Mouse (Mus musculus) kidney, embryonic 16.5 days (tissue): ENCODE data around the gene Akr1c18. TPM values are rescaled to one million over a fixed set of nuclear protein-coding genes. Genes with fewer than 3 reads are reported as not detected.
A peak's percentile ranks its signal among the peaks of the same experiment; 100 is the strongest.
"Not testable (repeated sequence)": the region's sequence is repeated elsewhere in the genome, so short reads cannot be mapped to it uniquely, and the experiment has no call there.

ENCODE experiments used
- ATAC-seq: fragments of 200-750 bp; cut with Nextera tagmentation; 2 replicates; pipeline ENCODE4 v1.8.0; 2017; ENCODE audit warnings: moderate TSS enrichment; ENCODE audit not compliant: low FRiP score, low TSS enrichment
- H3K27ac ChIP-seq: fragments of 300-500 bp; sonication (generic); 2 replicates; pipeline ENCODE4 v1.5.1; 2014; ENCODE audit warnings: low read length
- H3K27me3 ChIP-seq: fragments of 300-500 bp; sonication (generic); 2 replicates; pipeline ENCODE4 v1.6.1; 2014; ENCODE audit warnings: low read length, control low read depth, mixed read lengths; ENCODE audit not compliant: insufficient read depth
- H3K36me3 ChIP-seq: fragments of 300-500 bp; sonication (generic); 2 replicates; pipeline ENCODE4 v1.6.1; 2014; ENCODE audit warnings: low read length, control low read depth, mixed read lengths; ENCODE audit not compliant: insufficient read depth
- H3K4me1 ChIP-seq: fragments of 300-500 bp; sonication (generic); 2 replicates; pipeline ENCODE4 v1.6.1; 2014; ENCODE audit warnings: low read length, control low read depth, mixed read lengths; ENCODE audit not compliant: insufficient read depth
- H3K4me2 ChIP-seq: fragments of 300-500 bp; sonication (generic); replicated peaks from 2 replicates; pipeline ENCODE4 v1.6.1; 2014; ENCODE audit warnings: low read depth, low read length
- H3K4me3 ChIP-seq: fragments of 300-500 bp; sonication (generic); 2 replicates; pipeline ENCODE4 v1.5.1; 2014; ENCODE audit warnings: mild to moderate bottlenecking, low read length
- H3K9ac ChIP-seq: fragments of 300-500 bp; sonication (generic); replicated peaks from 2 replicates; pipeline ENCODE4 v1.6.1; 2014; ENCODE audit warnings: low read length
- H3K9me3 ChIP-seq: fragments of 300-500 bp; sonication (generic); 2 replicates; pipeline ENCODE4 v1.6.1; 2016; ENCODE audit warnings: low read length, control low read depth
- WGBS: fragments of 180-500 bp; shearing (Covaris S2); extraction: QIAGEN DNeasy Blood & Tissue Kit; methylation state at CpG from one replicate; pipeline ENCODE4 v1.1.7; 2014; 5-methylcytosine and 5-hydroxymethylcytosine counted together
- polyA plus RNA-seq: library from polyadenylated mRNA; unstranded; fragments of >200 nt; fragmentation: Nextera tagmentation; extraction: Ambion mirVana; gene quantifications from 2 replicates; pipeline ENCODE4 v1.2.1, GENCODE M21; 2015

Akr1c18 gene
- polyA plus RNA-seq, 1 experiment from 2014 or later, result 2.4 TPM

GRCm38 (mm10) chr13:4153593-4153992 is 3.1 kb upstream of the Akr1c18 start:
- Histone ChIP-seq H3K4me2 (no peak overlapping the region), H3K4me3 (no peak overlapping the region), H3K9me3 (no peaks in the 10 kb centered on the region), H3K9ac (no peak overlapping the region), H3K36me3 (no peaks in the 10 kb centered on the region), H3K27ac (no peak overlapping the region), H3K27me3 (no peaks in the 10 kb centered on the region), H3K4me1 (no peaks in the 10 kb centered on the region)
- 65% methylated on average over 3 of the region's 3 CpGs for WGBS
- no peak for ATAC-seq

- 72% methylated on average over 2 of the region's 2 CpGs for WGBS
- Histone ChIP-seq H3K9ac (no peak overlapping the region), H3K4me1 (no peaks in the 10 kb centered on the region), H3K9me3 (no peaks in the 10 kb centered on the region), H3K36me3 (no peaks in the 10 kb centered on the region), H3K4me3 (no peak overlapping the region), H3K4me2 (no peak overlapping the region), H3K27ac (no peak overlapping the region), H3K27me3 (no peaks in the 10 kb centered on the region)
- no peak for ATAC-seq
Observed at GRCm38 (mm10) chr13:4152908-4153307, 2.5 kb upstream of the Akr1c18 start.

GRCm38 (mm10) chr13:4144261-4144660 is 6.2 kb downstream of the Akr1c18 start:
- Histone ChIP-seq H3K4me2 (no peak overlapping the region), H3K4me3 (no peak overlapping the region), H3K27ac (no peak overlapping the region), H3K36me3 (no peaks in the 10 kb centered on the region), H3K9ac (no peak overlapping the region), H3K4me1 (no peaks in the 10 kb centered on the region), H3K9me3 (no peaks in the 10 kb centered on the region), H3K27me3 (no peaks in the 10 kb centered on the region)
- ATAC-seq, result no peak
- 90% methylated on average over 1 of the region's 1 CpGs for WGBS

- 47% methylated on average over 2 of the region's 2 CpGs for WGBS
- no peaks in the 10 kb centered on the region for H3K4me1 ChIP-seq
Observed at GRCm38 (mm10) chr13:4133070-4133469, 17.4 kb downstream of the Akr1c18 start.

GRCm38 (mm10) chr13:4131721-4132120 is 18.7 kb downstream of the Akr1c18 start:
- ATAC-seq, result no peak
- Histone ChIP-seq H3K9ac (no peak overlapping the region), H3K27ac (no peak overlapping the region), H3K4me1 (no peaks in the 10 kb centered on the region), H3K27me3 (no peaks in the 10 kb centered on the region), H3K36me3 (no peaks in the 10 kb centered on the region), H3K9me3 (no peaks in the 10 kb centered on the region), H3K4me2 (no peak overlapping the region), H3K4me3 (no peak overlapping the region)
- 70% methylated on average over 3 of the region's 3 CpGs for WGBS

More at GRCm38 (mm10) chr13:4133070-4133469, 17.4 kb downstream of the Akr1c18 start:
- Histone ChIP-seq H3K9me3 (no peaks in the 10 kb centered on the region), H3K4me3 (no peak overlapping the region), H3K4me2 (no peak overlapping the region), H3K27me3 (no peaks in the 10 kb centered on the region), H3K9ac (no peak overlapping the region), H3K36me3 (no peaks in the 10 kb centered on the region), H3K27ac (no peak overlapping the region)
- no peak for ATAC-seq

GRCm38 (mm10) chr13:4131317-4131716 is 19.1 kb downstream of the Akr1c18 start:
- Histone ChIP-seq H3K9ac (no peak overlapping the region), H3K4me1 (no peaks in the 10 kb centered on the region), H3K9me3 (no peaks in the 10 kb centered on the region), H3K27ac (no peak overlapping the region), H3K27me3 (no peaks in the 10 kb centered on the region), H3K4me2 (no peak overlapping the region), H3K36me3 (no peaks in the 10 kb centered on the region), H3K4me3 (no peak overlapping the region)
- no peak for ATAC-seq
- 91% methylated on average over 1 of the region's 1 CpGs for WGBS

GRCm38 (mm10) chr13:4129100-4129499 is 21.4 kb downstream of the Akr1c18 start:
- Histone ChIP-seq H3K9ac (no peak overlapping the region), H3K36me3 (no peaks in the 10 kb centered on the region), H3K9me3 (peaks cover 6% of the 10 kb centered on the region; the same call in 1 of the 2 replicates), H3K4me1 (no peaks in the 10 kb centered on the region), H3K27me3 (no peaks in the 10 kb centered on the region), H3K4me3 (no peak overlapping the region), H3K4me2 (no peak overlapping the region), H3K27ac (no peak overlapping the region)
- ATAC-seq, result peak; percentile 73; the same call in 1 of the 2 replicates
- 33% methylated on average over 5 of the region's 5 CpGs for WGBS

GRCm38 (mm10) chr13:4125846-4126245 is 24.6 kb downstream of the Akr1c18 start:
- WGBS, result 93% methylated on average over 1 of the region's 1 CpGs
- not testable (repeated sequence) for H3K4me2 ChIP-seq, H3K27me3 ChIP-seq, H3K27ac ChIP-seq, H3K4me1 ChIP-seq, ATAC-seq, H3K9ac ChIP-seq, H3K36me3 ChIP-seq, H3K9me3 ChIP-seq, H3K4me3 ChIP-seq

GRCm38 (mm10) chr13:4124471-4124870 is 26.0 kb downstream of the Akr1c18 start:
- H3K4me3 ChIP-seq, H3K36me3 ChIP-seq, H3K4me2 ChIP-seq, H3K27ac ChIP-seq, H3K27me3 ChIP-seq, H3K9ac ChIP-seq, ATAC-seq, H3K4me1 ChIP-seq, H3K9me3 ChIP-seq: not testable (repeated sequence)
- WGBS, result 94% methylated on average over 6 of the region's 6 CpGs

GRCm38 (mm10) chr13:4123146-4123545 is 27.3 kb downstream of the Akr1c18 start:
- 57% methylated on average over 7 of the region's 7 CpGs for WGBS
- Histone ChIP-seq H3K9ac (no peak overlapping the region), H3K36me3 (no peaks in the 10 kb centered on the region), H3K9me3 (peaks cover 7% of the 10 kb centered on the region; the same call in 1 of the 2 replicates), H3K4me3 (no peak overlapping the region), H3K27me3 (no peaks in the 10 kb centered on the region), H3K4me1 (no peaks in the 10 kb centered on the region), H3K27ac (no peak overlapping the region), H3K4me2 (no peak overlapping the region)
- no peak for ATAC-seq
